Comparison of ENCODE assay signal across 22 mouse cellular contexts in the genomic region with DNA sequence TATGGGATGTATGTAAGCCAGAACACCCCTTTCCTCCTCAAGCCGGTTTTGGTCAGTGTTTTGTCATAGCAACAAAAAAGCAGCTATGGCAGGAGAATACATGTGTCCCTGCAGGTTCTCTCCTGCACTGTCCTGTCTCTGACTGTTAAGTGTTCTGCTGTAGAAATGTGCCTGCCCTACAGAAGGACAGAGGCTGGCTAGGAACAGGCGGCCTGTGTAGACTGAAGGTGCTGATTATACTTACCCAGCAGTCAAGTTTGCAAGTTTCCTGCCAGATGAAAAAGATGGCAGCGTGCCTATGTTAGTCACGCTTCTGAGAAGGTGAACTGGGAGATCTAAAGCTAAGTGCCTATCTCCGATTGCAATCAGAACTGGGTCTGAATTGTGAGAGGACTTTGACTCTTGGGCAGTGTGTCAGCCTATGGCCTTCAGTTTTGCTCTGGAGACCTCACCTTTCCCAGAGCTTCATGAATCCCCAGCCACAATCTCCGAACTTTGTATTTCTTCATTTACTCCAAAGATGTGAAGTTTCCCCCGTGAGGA. TPM values are rescaled to one million over a fixed set of nuclear protein-coding genes. Genes with fewer than 3 reads are reported as not detected.
A peak's percentile ranks its signal among the peaks of the same experiment; 100 is the strongest.
DNase-seq lines count a peak whose midpoint lies in the region; ATAC-seq lines count a peak whose summit lies in the region.
"Had no signal": no experiment of that assay in that cellular context is flagged by ENCODE, and none has a peak within 500 bp of the region (broad histone marks: within the 10 kb centered on the region; RNA-seq: fewer than 3 reads in every experiment).

No protein-coding gene starts in this region.

- no peak for DNase-seq in embryonic facial prominence, embryonic 10.5 days (ENCODE audit: low spot score)
- DNase-seq in kidney, postnatal 36 days: peak; percentile 9 to 19
- DNase-seq in kidney, postnatal 14 days: no peak
- DNase-seq in brain, adult 2 months (ENCODE audit: low read depth, low spot score): peak; percentile 30
- DNase-seq in thymus, postnatal 4 days: no peak
- DNase-seq in left cerebral cortex, adult 9 months (ENCODE audit: low spot score in 2 of 2): no peak
- DNase-seq: cerebellum, adult 2 months; gastrocnemius, postnatal 36 days; heart, postnatal 14 days; thymus, adult 18-20 months had no signal

- H3K9me3 ChIP-seq in embryonic facial prominence, embryonic 13.5 days: no peaks in the 10 kb centered on the region
- H3K9me3 ChIP-seq in embryonic facial prominence, embryonic 10.5 days: no peaks in the 10 kb centered on the region
- H3K9me3 ChIP-seq: hindbrain, embryonic 15.5 days; limb, embryonic 12.5 days; lung, embryonic 15.5 days; midbrain, embryonic 13.5 days had no signal

- no peaks in the 10 kb centered on the region for H3K36me3 ChIP-seq in embryonic facial prominence, embryonic 13.5 days
- H3K36me3 ChIP-seq in embryonic facial prominence, embryonic 10.5 days (replicated peaks): no peaks in the 10 kb centered on the region
- H3K36me3 ChIP-seq: hindbrain, embryonic 15.5 days; limb, embryonic 12.5 days; lung, embryonic 15.5 days; midbrain, embryonic 13.5 days had no signal

- H3K27me3 ChIP-seq in embryonic facial prominence, embryonic 13.5 days: no peaks in the 10 kb centered on the region
- no peaks in the 10 kb centered on the region for H3K27me3 ChIP-seq in embryonic facial prominence, embryonic 10.5 days (replicated peaks; ENCODE audit: low read depth, poor library complexity, severe bottlenecking)
- H3K27me3 ChIP-seq: hindbrain, embryonic 15.5 days; limb, embryonic 12.5 days; lung, embryonic 15.5 days; midbrain, embryonic 13.5 days; Patski had no signal

- WGBS in embryonic facial prominence, embryonic 13.5 days: 70% methylated on average over 7 of the region's 7 CpGs
- WGBS in embryonic facial prominence, embryonic 10.5 days: 80% methylated on average over 7 of the region's 7 CpGs

- H3K4me3 ChIP-seq in embryonic facial prominence, embryonic 13.5 days: no peak overlapping the region
- no peak overlapping the region for H3K4me3 ChIP-seq in embryonic facial prominence, embryonic 10.5 days
- H3K4me3 ChIP-seq: hindbrain, embryonic 15.5 days; layer of hippocampus, adult 2 months; limb, embryonic 12.5 days; lung, embryonic 15.5 days; midbrain, embryonic 13.5 days; myocyte had no signal

- H3K9ac ChIP-seq in embryonic facial prominence, embryonic 13.5 days: 0 out of 2 replicates have a peak overlapping the region, but pooled peaks have one; percentile 11
- H3K9ac ChIP-seq: hindbrain, embryonic 15.5 days; limb, embryonic 12.5 days; lung, embryonic 15.5 days; midbrain, embryonic 13.5 days had no signal

- no peak for ATAC-seq in embryonic facial prominence, embryonic 13.5 days (ENCODE audit: insufficient number of reproducible peaks, insufficient read depth, low FRiP score, low TSS enrichment, low read depth)
- ATAC-seq in megakaryocyte-erythroid progenitor cell, adult 5-6 weeks (replicated peaks; ENCODE audit: low FRiP score, low TSS enrichment, poor library complexity, severe bottlenecking): peak; percentile 48; the same call in 1 of the 2 replicates
- ATAC-seq: activated CD4-positive, CD25-positive, alpha-beta regulatory T cell, adult 4 months; intestine, postnatal 0 days; midbrain, embryonic 13.5 days; Patski had no signal

- no peak overlapping the region for H3K27ac ChIP-seq in embryonic facial prominence, embryonic 13.5 days
- no peak overlapping the region for H3K27ac ChIP-seq in embryonic facial prominence, embryonic 10.5 days (replicated peaks)
- H3K27ac ChIP-seq: hindbrain, embryonic 15.5 days; layer of hippocampus, adult 2 months; limb, embryonic 12.5 days; lung, embryonic 15.5 days; macrophage; midbrain, embryonic 13.5 days had no signal

- no peak overlapping the region for H3K4me2 ChIP-seq in embryonic facial prominence, embryonic 13.5 days
- H3K4me2 ChIP-seq: hindbrain, embryonic 15.5 days; limb, embryonic 12.5 days; lung, embryonic 15.5 days; midbrain, embryonic 13.5 days had no signal

- no peaks in the 10 kb centered on the region for H3K4me1 ChIP-seq in embryonic facial prominence, embryonic 13.5 days
- H3K4me1 ChIP-seq in embryonic facial prominence, embryonic 10.5 days: peaks cover 4% of the 10 kb centered on the region
- H3K4me1 ChIP-seq: hindbrain, embryonic 15.5 days; limb, embryonic 12.5 days; lung, embryonic 15.5 days; midbrain, embryonic 13.5 days had no signal

RNA-seq across cellular contexts. Expression of gene Ptger3, which starts 31.2 kb away (rescaled TPM):
- polyA plus RNA-seq in embryonic facial prominence, embryonic 13.5 days (2015; fragmentation: Nextera tagmentation; extraction: Ambion mirVana): 6.6 and 8.4 TPM in 2 replicates
- polyA plus RNA-seq in embryonic facial prominence, embryonic 10.5 days (2016; fragmentation: Nextera tagmentation; extraction: Ambion mirVana): 0.94 and 1.6 TPM in 2 replicates
- total RNA-seq in megakaryocyte-erythroid progenitor cell, adult 5-6 weeks (2014; fragmentation: Nextera tagmentation): 2.9 and 7.8 TPM in 2 replicates
- total RNA-seq in megakaryocyte-erythroid progenitor cell, adult 5-6 weeks (2017): 11.7 and 15.9 TPM in 2 replicates
- polyA plus RNA-seq: myocyte had no signal

Comparison
In these comparisons a context has a peak if more than half of its experiments do, and no peak if none do; other contexts are left out.
1. DNase-seq: peak in kidney, postnatal 36 days (2 of 2) and brain, adult 2 months (single experiment); none in embryonic facial prominence, embryonic 10.5 days (single experiment), kidney, postnatal 14 days (single experiment), thymus, postnatal 4 days (single experiment) and left cerebral cortex, adult 9 months (0 of 2).